Mouse (Mus musculus) C2C12 (cell line): ENCODE data around the gene Fuk.

Experiments
- CEBPB ChIP-seq: IDR thresholded peaks from one replicate; pipeline ENCODE4 v1.6.1; 2011; ENCODE audit warnings: low read depth, mild to moderate bottlenecking, control low read depth, moderate library complexity
- CTCF ChIP-seq: IDR thresholded peaks from one replicate; pipeline ENCODE4 v1.5.1; 2011; ENCODE audit not compliant: control insufficient read depth, insufficient read depth, insufficient read length
- USF1 ChIP-seq: IDR thresholded peaks from one replicate; pipeline ENCODE4 v1.6.1; 2011; ENCODE audit warnings: low read depth, mild to moderate bottlenecking, control low read depth, moderate library complexity

DNA sequence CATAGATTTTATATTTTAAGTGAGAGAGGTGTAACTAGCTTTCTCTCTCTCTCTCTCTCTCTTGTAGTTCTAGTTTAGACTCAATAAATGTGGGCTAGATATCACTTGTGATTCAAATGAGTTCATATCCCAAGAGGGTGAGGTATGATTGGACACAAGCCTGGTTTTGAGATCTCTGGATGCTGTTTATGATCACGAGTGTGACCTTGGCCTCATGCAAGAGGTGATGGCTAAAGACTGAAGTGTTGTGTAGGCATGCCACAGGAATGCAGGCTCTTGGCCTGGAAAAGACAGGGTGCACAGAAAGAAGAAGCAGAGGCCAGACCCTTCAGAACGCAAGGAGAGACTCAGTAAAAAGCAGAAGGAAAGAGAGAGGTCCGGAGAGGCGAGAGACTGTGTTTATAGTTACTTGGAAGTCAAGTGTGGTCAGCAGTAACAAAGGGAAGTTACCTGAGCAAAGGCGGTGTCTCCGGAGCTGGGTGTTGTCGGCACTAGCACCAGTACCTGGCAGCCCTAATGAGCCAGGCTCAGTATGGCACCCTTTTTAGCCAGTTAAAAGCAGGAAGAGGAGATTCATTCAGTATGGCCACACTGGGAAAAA lies 42.1 kb upstream of the Fuk start:
- TF ChIP-seq CTCF (no peak), CEBPB (no peak), USF1 (no peak)
